Mouse (Mus musculus) CH12.LX (cell line): ENCODE measurements around the gene Ptpn5. TPM values are rescaled to one million over a fixed set of nuclear protein-coding genes. Genes with fewer than 3 reads are reported as not detected.
A peak's percentile ranks its signal among the peaks of the same experiment; 100 is the strongest.

Experiments used
- DNase-seq: peaks from one replicate; pipeline ENCODE4 v3.0.0-alpha.2; 2013; ENCODE audit errors: extremely low read depth
- H3K27ac ChIP-seq: 2 replicates; pipeline ENCODE4 v1.5.1; 2012; ENCODE audit warnings: low read depth, mild to moderate bottlenecking, control low read depth, moderate library complexity; ENCODE audit not compliant: insufficient read depth
- H3K27me3 ChIP-seq: replicated peaks from 2 replicates; pipeline ENCODE3; 2012; ENCODE audit warnings: inconsistent platforms
- H3K36me3 ChIP-seq, 2 experiments: replicated peaks in 1 of 2; 2 replicates each; pipeline versions ENCODE3 to v1.6.1; 2012; ENCODE audit warnings: inconsistent platforms in 1 of 2, low read length in 1 of 2, mild to moderate bottlenecking in 1 of 2, mixed read lengths in 1 of 2, moderate library complexity in 1 of 2; ENCODE audit not compliant: control insufficient read depth in 1 of 2, insufficient read depth in 1 of 2
- H3K4me1 ChIP-seq, 2 experiments: 2 replicates each; pipeline ENCODE4 v1.6.1; 2012; ENCODE audit warnings: inconsistent platforms in 1 of 2, moderate library complexity in 1 of 2; ENCODE audit not compliant: insufficient read depth in 2 of 2, control insufficient read depth in 1 of 2
- H3K4me2 ChIP-seq: 2 replicates; pipeline ENCODE4 v1.6.1; 2012; ENCODE audit warnings: low read depth, mild to moderate bottlenecking, control low read depth; ENCODE audit not compliant: poor library complexity, insufficient read depth, severe bottlenecking
- H3K4me3 ChIP-seq, 3 experiments: fragments of 150-350 bp in 1 of 3; sonication (generic) in 1 of 3; replicated peaks in 1 of 3; 2 replicates each; pipeline versions ENCODE3 to v1.5.1; 2011 to 2012; ENCODE audit warnings: low read depth in 2 of 3, low read length in 2 of 3, mild to moderate bottlenecking in 2 of 3, moderate library complexity in 2 of 3, control low read depth in 1 of 3, improper control_type of control experiment in 1 of 3, inconsistent platforms in 1 of 3, mixed read lengths in 1 of 3; ENCODE audit not compliant: poor library complexity in 1 of 3
- H3K79me2 ChIP-seq: replicated peaks from 2 replicates; pipeline ENCODE4 v1.6.1; 2012; ENCODE audit warnings: mild to moderate bottlenecking, moderate library complexity; ENCODE audit not compliant: control insufficient read depth, poor library complexity, insufficient read depth, severe bottlenecking; ENCODE audit errors: extremely low read depth
- H3K9ac ChIP-seq: 2 replicates; pipeline ENCODE4 v1.6.1; 2012; ENCODE audit warnings: low read depth, mild to moderate bottlenecking, control low read depth, moderate library complexity; ENCODE audit not compliant: insufficient read depth
- H3K9me3 ChIP-seq: replicated peaks from 2 replicates; pipeline ENCODE3; 2012; ENCODE audit warnings: low read length, inconsistent platforms, mixed read lengths
- BHLHE40 ChIP-seq: IDR thresholded peaks from 2 replicates; pipeline ENCODE4 v1.6.1; 2011; ENCODE audit warnings: mild to moderate bottlenecking, low read depth, low read length, improper control_type of control experiment
- CHD1 ChIP-seq: IDR thresholded peaks from 2 replicates; pipeline ENCODE4 v1.6.1; 2012; ENCODE audit warnings: low read depth, low read length, improper control_type of control experiment, inconsistent platforms
- CTCF ChIP-seq, 2 experiments: IDR thresholded peaks in 1 of 2; conservative IDR thresholded peaks in 1 of 2; 2 replicates each; pipeline ENCODE4 v1.5.1; 2011 to 2012; ENCODE audit warnings: low read depth in 2 of 2, low read length in 2 of 2, improper control_type of control experiment in 1 of 2, inconsistent platforms in 1 of 2, mild to moderate bottlenecking in 1 of 2, moderate library complexity in 1 of 2
- E2F4 ChIP-seq: IDR thresholded peaks from 2 replicates; pipeline ENCODE4 v1.6.1; 2011; ENCODE audit warnings: low read depth, low read length, improper control_type of control experiment; ENCODE audit not compliant: insufficient replicate concordance
- ELF1 ChIP-seq: IDR thresholded peaks from 2 replicates; pipeline ENCODE4 v1.6.1; 2014; ENCODE audit warnings: low read depth, mild to moderate bottlenecking, inconsistent platforms, low read length, improper control_type of control experiment
- EP300 ChIP-seq: IDR thresholded peaks from 2 replicates; pipeline ENCODE4 v1.6.1; 2011; ENCODE audit warnings: low read length, improper control_type of control experiment
- ETS1 ChIP-seq: conservative IDR thresholded peaks from 2 replicates; pipeline ENCODE4 v1.6.1; 2012; ENCODE audit warnings: low read depth, mild to moderate bottlenecking, inconsistent platforms, low read length, improper control_type of control experiment, moderate library complexity
- GABPA ChIP-seq: IDR thresholded peaks from 2 replicates; pipeline ENCODE4 v1.6.1; 2012; ENCODE audit warnings: low read depth, low read length, improper control_type of control experiment, inconsistent platforms; ENCODE audit not compliant: insufficient replicate concordance
- IRF4 ChIP-seq: IDR thresholded peaks from 2 replicates; pipeline ENCODE4 v1.6.1; 2014; ENCODE audit warnings: low read depth, mild to moderate bottlenecking, inconsistent platforms, low read length, improper control_type of control experiment
- JUND ChIP-seq: conservative IDR thresholded peaks from 2 replicates; pipeline ENCODE4 v1.6.1; 2011; ENCODE audit warnings: low read depth, low read length, improper control_type of control experiment
- MAFK ChIP-seq: IDR thresholded peaks from 2 replicates; pipeline ENCODE4 v1.6.1; 2011; ENCODE audit warnings: low read length, improper control_type of control experiment; ENCODE audit not compliant: insufficient replicate concordance
- MAX ChIP-seq: IDR thresholded peaks from 2 replicates; pipeline ENCODE4 v1.6.1; 2011; ENCODE audit warnings: low read length, improper control_type of control experiment
- MEF2A ChIP-seq: IDR thresholded peaks from 2 replicates; pipeline ENCODE4 v1.6.1; 2014; ENCODE audit warnings: low read depth, mild to moderate bottlenecking, inconsistent platforms, low read length, improper control_type of control experiment, borderline replicate concordance
- MYC ChIP-seq: IDR thresholded peaks from 2 replicates; pipeline ENCODE4 v1.6.1; 2011; ENCODE audit warnings: low read depth, mild to moderate bottlenecking, improper control_type of control experiment, low read length
- NELFE ChIP-seq: IDR thresholded peaks from 2 replicates; pipeline ENCODE4 v1.6.1; 2011; ENCODE audit warnings: low read depth, low read length, improper control_type of control experiment
- NRF1 ChIP-seq: IDR thresholded peaks from 2 replicates; pipeline ENCODE4 v1.6.1; 2014; ENCODE audit warnings: low read depth, mild to moderate bottlenecking, inconsistent platforms, low read length, improper control_type of control experiment, moderate library complexity
- PAX5 ChIP-seq: IDR thresholded peaks from 2 replicates; pipeline ENCODE4 v1.6.1; 2012; ENCODE audit warnings: low read length, inconsistent platforms, mixed read lengths
- POLR2A ChIP-seq: IDR thresholded peaks from 2 replicates; pipeline ENCODE4 v1.6.1; 2011; ENCODE audit warnings: low read depth, mild to moderate bottlenecking, improper control_type of control experiment, low read length
- POLR2AphosphoS2 ChIP-seq: IDR thresholded peaks from 2 replicates; pipeline ENCODE4 v1.6.1; 2011; ENCODE audit warnings: low read depth, low read length, improper control_type of control experiment
- RAD21 ChIP-seq: IDR thresholded peaks from 2 replicates; pipeline ENCODE4 v1.6.1; 2011; ENCODE audit warnings: low read depth, mild to moderate bottlenecking, low read length, improper control_type of control experiment, moderate library complexity
- SMC3 ChIP-seq: IDR thresholded peaks from 2 replicates; pipeline ENCODE4 v1.6.1; 2011; ENCODE audit warnings: low read depth, low read length, improper control_type of control experiment
- TCF12 ChIP-seq: IDR thresholded peaks from 2 replicates; pipeline ENCODE4 v1.6.1; 2014; ENCODE audit warnings: low read depth, mild to moderate bottlenecking, inconsistent platforms, low read length, improper control_type of control experiment
- USF1 ChIP-seq: IDR thresholded peaks from 2 replicates; pipeline ENCODE4 v1.6.1; 2014; ENCODE audit warnings: low read depth, mild to moderate bottlenecking, inconsistent platforms, low read length, improper control_type of control experiment
- ZC3H11A ChIP-seq: IDR thresholded peaks from 2 replicates; pipeline ENCODE4 v1.6.1; 2012; ENCODE audit warnings: low read depth, mild to moderate bottlenecking, inconsistent platforms, low read length, improper control_type of control experiment
- ZKSCAN1 ChIP-seq: IDR thresholded peaks from 2 replicates; pipeline ENCODE4 v1.6.1; 2012; ENCODE audit warnings: low read depth, inconsistent platforms, low read length, improper control_type of control experiment, borderline replicate concordance
- ZMIZ1 ChIP-seq: IDR thresholded peaks from 2 replicates; pipeline ENCODE4 v1.6.1; 2012; ENCODE audit warnings: low read depth, mild to moderate bottlenecking, inconsistent platforms, low read length, improper control_type of control experiment
- dilution Hi-C: fragments of 300-500 bp; cut with MboI; formaldehyde crosslinking; loops from 2 replicates; pipeline ENCODE4 v1.14.3; 2020; ENCODE audit warnings: low sequenced_read_pairs; ENCODE audit not compliant: extremely low pct_unique_long_range_greater_than_20kb, extremely low pct_ligation_motif_present
- in situ Hi-C: fragments of 300-500 bp; cut with MboI; formaldehyde crosslinking; loops from 3 replicates; pipeline ENCODE4 v1.14.3; 2019; ENCODE audit warnings: low sequenced_read_pairs, low pct_ligation_motif_present, low pct_unique_long_range_greater_than_20kb, mixed read lengths
- polyA plus RNA-seq: library from polyadenylated mRNA; unstranded; fragments of >175 nt; gene quantifications from 2 replicates; pipeline ENCODE4 v1.2.1, GENCODE M21; 2012; ENCODE audit warnings: low read depth; ENCODE audit not compliant: insufficient read length
- total RNA-seq, 2 experiments: library from RNA; depleted of rRNA; stranded (reverse); fragments of 300-350 nt in 1 of 2; fragments of >200 nt in 1 of 2; gene quantifications; 2 replicates each; pipeline ENCODE4 v1.2.3; 2012 to 2014

Ptpn5 gene
- total and polyA plus RNA-seq, 3 experiments = 0.90 to 3.4 (median 1.9) TPM

- Histone ChIP-seq H3K9me3 (no peaks in the 10 kb centered on the region), H3K79me2 (no peaks in the 10 kb centered on the region), H3K4me2 (no peak overlapping the region), H3K27me3 (peaks cover 6% of the 10 kb centered on the region), H3K36me3 (no peaks in the 10 kb centered on the region), H3K4me1 (peaks cover 2 to 24% of the 10 kb centered on the region in 2 experiments; a peak in 3 of 4 replicates), H3K9ac (no peak overlapping the region), H3K27ac (no peak overlapping the region), H3K4me3 (no peak overlapping the region)
- TF ChIP-seq ETS1 (no peak), E2F4 (no peak), MYC (no peak), PAX5 (no peak), MAFK (no peak), ELF1 (no peak), ZC3H11A (no peak), NELFE (no peak), USF1 (no peak), IRF4 (no peak), BHLHE40 (no peak), POLR2A (no peak)
- DNase-seq = no peak
- in situ Hi-C loops (loop anchor here (5.0 to 10.0 kb wide), 2 partner anchors 126 to 183 kb away; no protein-coding TSS in a partner anchor), dilution Hi-C loops (no loop called here)
Measured at GRCm38 (mm10) chr7:47148298-47148697, 14.8 kb upstream of the Ptpn5 start.

- H3K27ac ChIP-seq = no peak overlapping the region
- H3K4me2 ChIP-seq = no peak overlapping the region
- TF ChIP-seq USF1 (no peak), NELFE (no peak; the same call in 1 of the 2 replicates), RAD21 (peak; percentile 90), PAX5 (no peak), ZKSCAN1 (no peak), TCF12 (no peak), CTCF (conservative IDR thresholded peaks at IDR 0.05 in 1 of 2, IDR thresholded peaks at IDR 0.05 in 1 of 2; ENCODE audit: low read depth in 2 of 2, low read length in 2 of 2) (peak; percentile 30 to 93; a peak in 3 of 4 replicates), IRF4 (peak; percentile 26; the same call in 1 of the 2 replicates), MEF2A (no peak), GABPA (no peak), JUND (no peak), ZC3H11A (peak; percentile 87), MAFK (no peak), POLR2AphosphoS2 (no peak), ZMIZ1 (no peak), SMC3 (peak; percentile 97), E2F4 (no peak), NRF1 (no peak), BHLHE40 (no peak), CHD1 (no peak), MYC (no peak), EP300 (no peak), MAX (no peak), ELF1 (no peak)
- H3K79me2 ChIP-seq = no peaks in the 10 kb centered on the region
- H3K27me3 ChIP-seq = no peaks in the 10 kb centered on the region
- no peaks in the 10 kb centered on the region for H3K9me3 ChIP-seq
- no peaks in the 10 kb centered on the region for H3K36me3 ChIP-seq
- dilution Hi-C loops (no loop called here), in situ Hi-C loops (loop anchor here (5.0 to 10.0 kb wide), 2 partner anchors 124 to 181 kb away; no protein-coding TSS in a partner anchor)
- no peak overlapping the region for H3K4me3 ChIP-seq
- no peak overlapping the region for H3K9ac ChIP-seq
- peak; percentile 78 for DNase-seq
- peaks cover 2 to 37% of the 10 kb centered on the region in 2 experiments; a peak in 3 of 4 replicates for H3K4me1 ChIP-seq
Measured at GRCm38 (mm10) chr7:47146034-47146812, 12.7 kb upstream of the Ptpn5 start.
